Mouse (Mus musculus): ENCODE measurements around the gene Rmi1.
"Not testable (repeated sequence)": the region's sequence is repeated elsewhere in the genome, so short reads cannot be mapped to it uniquely, and the experiment has no call there.

The Rmi1 gene

GRCm38 (mm10) chr13:58401135-58402002 is 679 bp upstream of the Rmi1 start:
- peak; percentile 21 for DNase-seq (ENCODE audit: low spot score)

- DNase-seq (ENCODE audit: low spot score) = no peak
These were observed 679 bp downstream of the Rmi1 start for GRCm38 (mm10) chr13:58402744-58403110.

DNA sequence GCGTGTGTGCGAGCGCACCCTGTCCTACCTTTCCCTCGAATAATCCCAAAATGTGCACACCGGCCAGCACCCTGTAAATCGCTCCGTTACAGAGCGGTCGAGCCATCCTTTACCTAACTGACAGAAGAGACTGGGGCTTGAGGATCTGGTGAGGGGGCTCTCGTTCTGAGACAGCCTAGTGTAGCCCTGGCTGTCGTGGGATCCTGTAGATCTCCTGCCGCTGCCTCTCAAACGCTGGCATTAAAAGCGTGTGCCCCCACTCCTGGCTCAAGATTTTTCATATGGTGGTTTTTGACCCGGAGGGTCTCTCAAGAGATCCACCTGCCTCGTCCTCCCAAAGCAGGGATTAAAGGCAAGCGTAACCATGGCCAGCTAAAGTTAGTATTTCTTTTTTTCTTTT is 1.2 kb downstream of the Rmi1 start, which contains the start of gene Hnrnpk:
Gene Hnrnpk, minus strand, starts transcription at position 101 of the 400 bp plus-strand sequence.
- DNase-seq (ENCODE audit: low spot score) = not testable (repeated sequence)

DNA sequence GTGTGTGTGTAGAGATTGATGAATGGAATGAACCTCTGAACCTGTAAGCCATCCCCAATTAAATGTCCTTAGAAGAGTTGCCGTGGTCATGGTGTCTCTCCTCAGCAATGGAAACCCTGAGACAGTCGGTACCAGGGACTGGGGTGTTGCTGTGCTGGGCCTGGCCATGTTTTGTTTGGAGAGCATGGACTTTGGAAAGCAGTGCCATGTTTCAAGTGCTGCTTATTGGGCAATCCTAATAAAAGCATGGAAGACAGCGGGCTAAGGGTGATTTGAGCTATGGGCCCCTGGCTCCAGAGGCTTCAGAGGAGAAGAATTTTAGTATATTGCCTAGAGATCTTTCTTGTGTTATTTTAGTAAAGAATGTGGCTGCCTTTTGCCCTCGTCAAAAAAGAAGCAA is 9.0 kb downstream of the Rmi1 start:
- no peak for DNase-seq (ENCODE audit: low spot score)

DNA sequence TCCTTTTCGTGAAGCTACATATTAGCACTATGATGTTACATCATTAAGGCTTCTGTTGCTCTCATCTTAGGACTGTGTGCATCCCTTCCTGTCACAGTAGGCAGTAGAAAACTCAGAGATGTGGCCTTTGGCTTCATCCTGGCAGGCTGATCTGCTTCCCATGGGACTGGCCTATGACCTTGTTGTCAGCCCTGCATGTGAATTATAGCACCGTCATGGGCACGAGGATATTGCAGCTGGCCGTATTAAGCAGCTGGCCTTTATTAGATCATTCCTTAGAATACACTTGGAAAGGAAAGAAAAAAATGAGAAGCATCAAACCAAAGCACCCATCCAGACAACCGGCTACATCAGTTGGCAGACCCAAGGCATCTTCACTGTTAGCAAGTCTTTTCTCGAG is 13.3 kb downstream of the Rmi1 start:
- DNase-seq (ENCODE audit: low spot score) = no peak

- DNase-seq (ENCODE audit: low spot score) = no peak
These were observed 13.8 kb downstream of the Rmi1 start for GRCm38 (mm10) chr13:58415838-58416237.

- DNase-seq (ENCODE audit: low spot score) = no peak
These were observed 16.6 kb downstream of the Rmi1 start for GRCm38 (mm10) chr13:58418656-58419055.

- DNase-seq (ENCODE audit: low spot score) = no peak
These were observed 17.2 kb downstream of the Rmi1 start for GRCm38 (mm10) chr13:58419266-58419665.

- DNase-seq (ENCODE audit: low spot score) = no peak
These were observed 19.0 kb downstream of the Rmi1 start for GRCm38 (mm10) chr13:58421026-58421425.

DNA sequence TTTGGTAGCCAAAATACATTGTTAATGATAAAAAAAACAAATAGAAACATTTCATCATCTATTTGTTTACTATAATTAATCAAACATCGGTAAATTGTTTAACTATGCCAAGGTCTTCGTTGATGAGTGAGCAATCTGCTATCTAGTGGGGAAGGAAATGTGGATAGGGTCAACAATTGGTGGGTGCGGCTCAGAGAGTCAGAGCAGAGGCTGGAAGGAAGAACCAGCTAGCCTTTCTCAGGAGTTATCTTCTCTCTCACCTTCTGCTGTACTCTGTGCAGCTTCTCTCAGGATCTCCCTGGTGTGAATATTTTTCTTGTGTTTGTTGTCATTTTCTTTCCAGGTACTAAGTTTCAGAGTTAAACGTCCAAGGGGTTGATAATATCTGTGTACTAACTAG is 20.2 kb downstream of the Rmi1 start:
- no peak for DNase-seq (ENCODE audit: low spot score)

DNA sequence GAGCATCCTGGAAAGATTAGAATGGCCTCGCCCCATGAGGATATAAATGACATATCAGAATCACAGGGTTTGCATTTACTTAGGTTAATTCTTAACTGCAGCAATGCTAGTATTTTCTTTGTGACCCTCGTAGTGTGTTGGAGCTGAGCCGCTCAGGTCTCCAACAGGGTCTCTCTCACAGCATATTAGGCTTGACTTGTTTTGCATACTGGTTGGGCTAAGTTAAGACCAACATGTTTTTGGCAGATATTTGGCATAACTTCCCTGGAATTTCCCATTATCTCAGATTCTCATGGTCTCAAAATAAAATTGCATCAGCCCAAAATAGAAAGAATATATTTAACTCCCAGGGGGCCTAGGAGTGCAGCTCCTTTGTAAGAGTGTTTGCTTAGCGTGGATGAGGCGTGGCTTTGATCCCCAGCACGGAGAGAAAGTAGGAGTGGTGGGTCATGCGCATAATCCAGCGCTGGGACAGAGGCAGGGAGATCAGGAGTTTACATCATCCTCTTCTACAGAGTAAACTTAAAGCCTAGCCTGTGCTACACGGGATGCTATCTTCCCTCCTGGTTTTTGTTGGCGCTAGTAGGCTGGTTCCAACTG is 21.1 kb downstream of the Rmi1 start:
- DNase-seq (ENCODE audit: low spot score) = no peak

- DNase-seq (ENCODE audit: low spot score) = no peak
These were observed 37.7 kb downstream of the Rmi1 start for GRCm38 (mm10) chr13:58439716-58440115.

- no peak for DNase-seq (ENCODE audit: low spot score)
These were observed 41.3 kb downstream of the Rmi1 start for GRCm38 (mm10) chr13:58443326-58443725.

DNA sequence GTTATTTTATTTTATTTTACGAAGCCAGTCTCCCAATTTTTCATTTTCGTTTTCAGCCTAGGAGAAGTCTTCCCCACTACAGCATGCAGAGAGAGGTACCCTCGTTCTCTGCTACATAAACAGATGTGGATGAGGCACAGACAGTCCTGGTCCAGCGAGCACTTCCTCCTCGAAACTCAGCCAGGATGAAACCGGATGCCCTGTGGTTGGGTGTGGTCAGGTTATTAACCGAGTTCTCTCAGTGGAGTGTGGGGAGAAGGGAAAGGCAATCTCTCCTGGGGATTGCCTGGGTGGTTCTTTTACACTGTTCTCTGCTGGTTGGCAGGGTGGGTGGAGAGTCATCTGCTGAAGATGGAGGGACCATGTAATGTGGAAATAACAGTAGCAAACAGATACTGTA is 41.7 kb downstream of the Rmi1 start:
- DNase-seq (ENCODE audit: low spot score) = no peak

DNA sequence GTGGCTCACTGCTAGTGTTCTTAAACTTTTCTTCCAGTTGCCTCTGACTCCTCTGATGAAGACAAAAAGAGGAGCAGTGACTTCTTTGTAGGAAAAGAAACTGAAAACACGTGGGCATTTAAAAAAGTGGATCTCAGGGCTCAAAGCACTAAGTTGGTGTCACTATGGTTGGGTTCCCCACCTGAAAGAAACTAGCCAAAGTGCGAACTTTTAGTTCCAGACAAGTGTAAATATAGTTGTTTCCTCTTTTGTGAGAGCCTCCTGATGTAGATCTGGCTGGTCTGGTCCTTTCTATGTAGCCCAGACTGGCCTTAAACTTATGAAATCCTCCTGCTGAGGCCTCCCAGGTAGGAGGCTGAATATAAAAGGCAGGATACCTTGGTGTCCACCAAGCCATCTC is 44.5 kb downstream of the Rmi1 start:
- no peak for DNase-seq (ENCODE audit: low spot score)

DNA sequence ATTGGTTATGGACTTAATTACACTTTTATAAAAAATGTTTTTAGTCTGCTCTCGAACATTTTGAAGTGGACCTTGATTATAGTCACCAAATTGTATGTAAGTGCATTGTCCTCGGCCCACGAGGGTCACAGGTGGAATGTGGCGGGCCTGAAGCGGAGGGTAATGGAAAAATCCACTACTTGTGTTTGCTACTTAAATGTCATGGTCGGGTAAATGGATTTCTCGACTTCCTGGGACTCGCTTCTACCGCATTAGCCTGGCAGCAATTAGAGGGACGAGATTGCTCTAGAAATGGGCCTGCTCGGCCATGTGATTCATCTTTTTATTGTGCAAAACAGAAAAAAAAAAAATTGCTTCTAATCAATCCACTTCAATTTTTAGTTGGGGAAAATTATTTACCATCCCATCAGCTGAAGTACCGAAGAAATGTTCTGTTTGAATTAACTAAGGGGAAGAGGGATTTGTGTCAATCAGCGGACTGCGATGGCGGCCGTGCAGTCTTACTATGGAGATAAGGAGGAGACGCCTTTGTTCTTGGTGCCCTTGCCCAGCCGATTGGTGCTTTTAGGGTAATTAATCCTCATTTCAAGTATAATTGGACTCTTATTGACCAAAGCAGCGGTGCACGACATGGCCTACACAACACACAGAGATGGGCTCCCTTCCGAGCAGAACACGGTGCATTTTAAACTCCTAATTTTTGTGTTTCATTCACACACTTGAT is 48.6 kb downstream of the Rmi1 start:
- DNase-seq (ENCODE audit: low spot score) = no peak

- no peak for DNase-seq (ENCODE audit: low spot score)
These were observed 50.2 kb downstream of the Rmi1 start for GRCm38 (mm10) chr13:58452246-58452645.

GRCm38 (mm10) chr13:58452651-58453413 is 50.8 kb downstream of the Rmi1 start:
- no peak for DNase-seq (ENCODE audit: low spot score)

GRCm38 (mm10) chr13:58453541-58453940 is 51.5 kb downstream of the Rmi1 start:
- no peak for DNase-seq (ENCODE audit: low spot score)

GRCm38 (mm10) chr13:58456547-58456946 is 54.5 kb downstream of the Rmi1 start:
- no peak for DNase-seq (ENCODE audit: low spot score)

DNA sequence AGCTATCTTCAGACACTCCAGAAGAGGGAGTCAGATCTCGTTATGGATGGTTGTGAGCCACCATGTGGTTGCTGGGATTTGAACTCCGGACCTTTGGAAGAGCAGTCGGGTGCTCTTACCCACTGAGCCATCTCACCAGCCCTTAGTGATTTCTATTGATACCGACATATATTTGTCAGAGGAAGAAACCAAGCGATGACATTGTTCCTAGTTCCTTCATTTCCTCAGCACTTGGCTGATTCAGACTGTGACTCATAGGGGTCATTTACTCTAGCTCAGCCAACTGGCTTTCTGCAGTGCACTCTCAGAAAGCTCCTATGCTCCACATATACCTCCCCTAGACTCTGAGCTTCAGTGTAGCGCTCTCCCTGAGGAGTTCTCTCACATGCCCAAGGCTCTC is 56.8 kb downstream of the Rmi1 start:
- not testable (repeated sequence) for DNase-seq (ENCODE audit: low spot score)
